Comparison of ENCODE assay signal across 7 mouse cellular contexts in genomic region chr1:167349815-167350596, GRCm38 (mm10). TPM values are rescaled to one million over a fixed set of nuclear protein-coding genes. Genes with fewer than 3 reads are reported as not detected.
DNase-seq lines count a peak whose midpoint lies in the region; ATAC-seq and TF ChIP-seq lines count a peak whose summit lies in the region.

Gene Aldh9a1 (plus strand): TSS chr1:167349991.

- peak within 1 kb of the TSS; percentile 83 for H3K4me3 ChIP-seq in embryonic facial prominence, embryonic 10.5 days
- peak within 1 kb of the TSS; percentile 70 for H3K4me3 ChIP-seq in intestine, postnatal 0 days (ENCODE audit: low read depth, low read length)
- H3K4me3 ChIP-seq in midbrain, embryonic 12.5 days = peak within 1 kb of the TSS; percentile 70
- H3K4me3 ChIP-seq in small intestine, adult 2 months (ENCODE audit: low read depth, low read length) = peak within 1 kb of the TSS; percentile 72

- peak; percentile 95 for DNase-seq in adrenal gland, postnatal 10 days
- DNase-seq in embryonic facial prominence, embryonic 10.5 days (ENCODE audit: low spot score) = peak; percentile 93
- peak; percentile 49 for DNase-seq in gonadal fat pad, adult 2 months (ENCODE audit: low read depth)
- DNase-seq in left cerebral cortex, postnatal 4 days = peak; percentile 91

- 0 out of 2 replicates have a peak, but pooled peaks have one; percentile 9 for TF ChIP-seq CTCF in intestine, postnatal 0 days (IDR thresholded peaks at IDR 0.05; ENCODE audit: low read depth)
- no peak for TF ChIP-seq CTCF in small intestine, adult 2 months (IDR thresholded peaks at IDR 0.05; ENCODE audit: extremely low read depth, insufficient read length, insufficient replicate concordance, low read depth, low read length)

- no peaks in the 10 kb centered on the region for H3K27me3 ChIP-seq in embryonic facial prominence, embryonic 10.5 days (replicated peaks; ENCODE audit: low read depth, poor library complexity, severe bottlenecking)
- H3K27me3 ChIP-seq in intestine, postnatal 0 days (replicated peaks; ENCODE audit: control insufficient read depth, insufficient read depth, low read length) = no peaks in the 10 kb centered on the region
- H3K27me3 ChIP-seq in midbrain, embryonic 12.5 days = no peaks in the 10 kb centered on the region
- no peaks in the 10 kb centered on the region for H3K27me3 ChIP-seq in small intestine, adult 2 months (ENCODE audit: control insufficient read depth, insufficient read depth, low read length)

- under 1% methylated on average over 55 of the region's 55 CpGs for WGBS in embryonic facial prominence, embryonic 10.5 days
- under 1% methylated on average over 55 of the region's 55 CpGs for WGBS in intestine, postnatal 0 days
- under 1% methylated on average over 55 of the region's 55 CpGs for WGBS in midbrain, embryonic 12.5 days
- WGBS in small intestine, adult 2 months = under 1% methylated on average over 55 of the region's 55 CpGs

- H3K36me3 ChIP-seq in embryonic facial prominence, embryonic 10.5 days (replicated peaks) = peaks cover 16% of the 10 kb centered on the region
- peaks cover 8% of the 10 kb centered on the region for H3K36me3 ChIP-seq in intestine, postnatal 0 days (ENCODE audit: control insufficient read depth, insufficient read depth)
- peaks cover 14% of the 10 kb centered on the region for H3K36me3 ChIP-seq in midbrain, embryonic 12.5 days
- peaks cover 12% of the 10 kb centered on the region for H3K36me3 ChIP-seq in small intestine, adult 2 months (ENCODE audit: control insufficient read depth, insufficient read depth, low read length)

- H3K27ac ChIP-seq in embryonic facial prominence, embryonic 10.5 days (replicated peaks) = peak within 1 kb of the TSS; percentile 90
- peak within 1 kb of the TSS; percentile 96 for H3K27ac ChIP-seq in intestine, postnatal 0 days (ENCODE audit: low read depth, low read length)
- peak within 1 kb of the TSS; percentile 50 for H3K27ac ChIP-seq in midbrain, embryonic 12.5 days (replicated peaks)
- peak within 1 kb of the TSS; percentile 98 for H3K27ac ChIP-seq in small intestine, adult 2 months (ENCODE audit: insufficient read depth, low read depth, low read length)

- H3K9me3 ChIP-seq in embryonic facial prominence, embryonic 10.5 days = no peaks in the 10 kb centered on the region
- H3K9me3 ChIP-seq in intestine, postnatal 0 days (ENCODE audit: control insufficient read depth) = no peaks in the 10 kb centered on the region
- H3K9me3 ChIP-seq in midbrain, embryonic 12.5 days = no peaks in the 10 kb centered on the region

- H3K4me1 ChIP-seq in embryonic facial prominence, embryonic 10.5 days = peaks cover 13% of the 10 kb centered on the region
- H3K4me1 ChIP-seq in intestine, postnatal 0 days (replicated peaks; ENCODE audit: control insufficient read depth, insufficient read depth, low read length) = no peaks in the 10 kb centered on the region
- H3K4me1 ChIP-seq in midbrain, embryonic 12.5 days = 0 out of 2 replicates have a peak, but pooled peaks cover 3% of the 10 kb centered on the region
- peaks cover 10% of the 10 kb centered on the region for H3K4me1 ChIP-seq in small intestine, adult 2 months (ENCODE audit: control insufficient read depth, insufficient read depth, insufficient read length, low read length)

- peak within 1 kb of the TSS; percentile 84 for H3K4me2 ChIP-seq in intestine, postnatal 0 days (replicated peaks; ENCODE audit: low read depth)
- peak within 1 kb of the TSS; percentile 87 for H3K4me2 ChIP-seq in midbrain, embryonic 12.5 days (replicated peaks)

- intact Hi-C loops in left cerebral cortex, postnatal 4 days (cut with DNase I) = no loop called here

- TF ChIP-seq POLR2A in small intestine, adult 2 months (IDR thresholded peaks at IDR 0.05; ENCODE audit: low read depth, low read length) = peak; percentile 83

- peak within 1 kb of the TSS; percentile 74 for H3K9ac ChIP-seq in intestine, postnatal 0 days (ENCODE audit: low read depth, low read length)
- peak within 1 kb of the TSS; percentile 76 for H3K9ac ChIP-seq in midbrain, embryonic 12.5 days (replicated peaks)

- ATAC-seq in intestine, postnatal 0 days = peak; percentile 94
- peak; percentile 98 for ATAC-seq in midbrain, embryonic 12.5 days (ENCODE audit: low FRiP score, low read depth)

RNA-seq across cellular contexts. Expression of gene Aldh9a1, which starts in this region (rescaled TPM):
- total RNA-seq in adrenal gland, postnatal 10 days (2021) = 10 to 100 TPM; 63.5 to 65.6 TPM
- 53.7 and 56.9 TPM in 2 replicates for polyA plus RNA-seq in embryonic facial prominence, embryonic 10.5 days (2016; fragmentation: Nextera tagmentation; extraction: Ambion mirVana)
- 26.5 and 28.1 TPM in 2 replicates for polyA plus RNA-seq in gonadal fat pad, adult 2 months (2012; rRNA removed)
- 185 and 214 TPM in 2 replicates for polyA plus RNA-seq in intestine, postnatal 0 days (2015; fragmentation: Nextera tagmentation; extraction: Ambion mirVana)
- 10 to 100 TPM; 36.0 to 40.7 TPM for total RNA-seq in left cerebral cortex, postnatal 4 days (2021)
- 31.4 and 35.4 TPM in 2 replicates for polyA plus RNA-seq in midbrain, embryonic 12.5 days (2016; fragmentation: Nextera tagmentation; extraction: Ambion mirVana)
- 33.8 and 112 TPM in 2 replicates for polyA plus RNA-seq in small intestine, adult 2 months (2012; rRNA removed)

Comparison
In these comparisons a context has a peak if more than half of its experiments do, and no peak if none do; other contexts are left out.
1. Peak in every context shown above with its lines: DNase-seq, ATAC-seq, H3K4me3 ChIP-seq and H3K27ac ChIP-seq.